Mouse (Mus musculus) left cerebral cortex, adult 9 months (tissue): ENCODE data around the gene Esp31.

Experiments used
- DNase-seq, 2 experiments: peaks; one replicate each; pipeline ENCODE4 v3.0.0; 2022; ENCODE audit warnings: low spot score in 2 of 2

Gene Esp31

GRCm38 (mm10) chr17:38639147-38639546 is at the start of gene Esp31:
TSS of gene Esp31 (plus strand) at chr17:38639447.
- no peak for DNase-seq
